Mouse (Mus musculus) T-cell, adult 66 days (primary cell): ENCODE data around the gene Metap1d. TPM values are rescaled to one million over a fixed set of nuclear protein-coding genes. Genes with fewer than 3 reads are reported as not detected.

Source experiments
- total RNA-seq, 2 experiments: library from RNA; stranded (reverse); gene quantifications; 3 replicates in 1 of 2; 4 replicates in 1 of 2; pipeline ENCODE4 v1.2.4; 2023

Metap1d gene
- total RNA-seq = 10 to 100 TPM; 32.6 to 32.8 TPM

DNA sequence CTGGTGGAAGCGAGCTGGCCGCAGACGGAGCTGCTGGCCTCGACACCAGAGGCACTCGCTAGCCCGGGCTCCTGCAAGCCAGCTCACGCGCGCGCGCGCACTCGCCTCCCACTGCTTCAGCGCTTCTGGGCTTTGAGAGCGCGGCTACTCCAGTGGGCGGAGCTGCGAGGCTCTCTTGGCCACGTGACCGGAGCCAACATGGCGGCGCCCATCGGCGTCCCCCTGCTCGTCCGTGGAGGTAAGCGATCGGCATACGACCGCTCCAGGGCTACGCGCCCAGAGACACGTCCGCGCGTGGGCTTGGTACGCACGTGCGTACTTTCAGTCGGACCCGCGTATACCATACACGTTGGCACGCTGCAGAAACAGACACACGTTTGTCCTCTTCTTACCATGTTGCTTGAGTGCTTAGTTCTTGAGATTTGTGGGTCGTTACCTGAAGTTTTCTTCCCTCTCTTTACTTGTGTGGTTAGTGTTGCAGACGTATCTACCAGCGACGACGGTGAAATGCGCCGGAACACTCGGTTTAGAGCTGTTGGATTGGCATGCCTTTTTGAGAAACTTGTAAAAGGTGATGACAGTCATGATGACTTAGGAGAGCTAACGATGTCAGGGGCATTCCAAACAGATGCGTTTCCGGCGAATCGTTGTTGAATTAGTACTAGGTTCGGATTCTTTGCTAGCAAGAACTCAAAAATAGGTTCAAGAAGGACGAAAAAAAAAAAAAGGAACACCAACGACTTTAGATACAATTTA lies at the start of gene Metap1d:
TSS of gene Metap1d (plus strand) at position 116 of the 756 bp plus-strand sequence.

DNA sequence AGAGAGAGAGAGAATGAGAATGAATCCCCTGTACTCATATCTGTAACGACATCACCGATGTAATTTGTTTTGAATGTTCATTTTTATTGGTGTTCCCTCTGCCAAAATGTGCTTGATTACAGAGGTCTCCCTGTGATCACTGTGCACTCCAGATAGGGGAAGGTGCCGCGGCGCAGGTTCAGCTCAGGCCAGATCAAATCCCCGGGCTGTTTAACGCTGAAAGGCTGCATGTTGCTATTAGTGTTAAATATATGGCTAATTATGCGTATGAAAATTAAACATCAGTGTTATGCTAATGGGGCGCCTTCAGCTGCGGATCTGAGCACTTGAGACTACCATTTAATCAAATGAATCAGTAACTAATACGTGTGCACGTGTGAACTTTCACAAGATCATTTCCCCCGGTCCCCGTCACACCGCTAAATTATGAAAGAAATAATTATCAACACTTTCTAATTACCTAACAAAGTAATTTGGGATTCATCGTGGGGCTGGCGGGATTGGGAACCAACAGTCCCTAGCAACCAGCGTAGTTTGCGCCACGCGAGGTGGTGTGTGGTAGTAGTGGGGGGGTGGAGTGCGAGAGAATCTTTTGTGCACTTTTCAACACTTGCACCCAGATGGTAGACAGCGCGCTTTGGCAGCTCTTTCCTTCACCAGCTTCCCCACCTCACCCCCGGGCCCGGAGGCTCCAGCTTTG lies 75.1 kb downstream of the Metap1d start, which contains the start of gene Dlx1:
TSS of gene Dlx1 (plus strand) at position 100 of the 700 bp plus-strand sequence.

DNA sequence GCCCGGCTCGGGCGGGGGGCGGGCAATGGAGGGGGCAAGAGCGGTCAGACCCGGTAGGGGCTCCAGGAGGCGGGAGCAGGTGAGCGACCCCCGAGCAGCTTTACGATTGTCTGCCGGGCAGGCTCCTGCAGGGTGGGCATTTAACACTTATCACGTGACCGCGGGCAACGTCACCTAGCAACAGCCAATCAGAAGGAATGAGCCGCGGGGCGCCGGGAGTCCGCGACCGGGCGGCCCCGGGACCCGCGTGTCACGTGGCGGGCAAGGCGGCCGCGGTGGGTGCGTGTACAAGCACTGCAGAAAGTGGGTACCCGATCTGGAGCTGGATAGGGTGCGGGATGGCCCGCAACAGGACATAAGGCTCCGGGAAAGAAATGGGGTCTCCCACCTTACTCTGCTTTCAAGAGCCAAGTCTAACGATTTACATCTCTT lies 93.6 kb downstream of the Metap1d start, which contains the start of gene Dlx2:
TSS of gene Dlx2 (minus strand) at position 115 of the 432 bp plus-strand sequence.

Other genes with a start within 250 kb of the Metap1d start
- gene Dync1i2, start 241.6 kb upstream of the Metap1d start, total RNA-seq = 10 to 100 TPM; 63.8 to 69.8 TPM
- gene Slc25a12, start 85.5 kb upstream of the Metap1d start, total RNA-seq = 10 to 100 TPM; 63.1 to 76.2 TPM
- 10 to 100 TPM; 24.3 to 26.4 TPM for gene Hat1, start 64.3 kb upstream of the Metap1d start, total RNA-seq
- gene Dlx1, start 74.8 kb downstream of the Metap1d start, total RNA-seq = under 1 TPM; 0.15 to 0.30 TPM
- gene Dlx2, start 93.5 kb downstream of the Metap1d start, total RNA-seq = not detected